18 mouse cellular contexts compared by ENCODE assay signal in genomic region chr5:15681301-15682035, GRCm38 (mm10). TPM values are rescaled to one million over a fixed set of nuclear protein-coding genes. Genes with fewer than 3 reads are reported as not detected.
DNase-seq lines count a peak whose midpoint lies in the region; ATAC-seq and TF ChIP-seq lines count a peak whose summit lies in the region.
"Not testable (repeated sequence)": the region's sequence is repeated elsewhere in the genome, so short reads cannot be mapped to it uniquely, and the experiment has no call there.
"Had no signal": no experiment of that assay in that cellular context is flagged by ENCODE, and none has a peak within 500 bp of the region (broad histone marks: within the 10 kb centered on the region; RNA-seq: fewer than 3 reads in every experiment).

No protein-coding gene starts in this region.

- not testable (repeated sequence) for H3K9me3 ChIP-seq in forebrain, embryonic 11.5 days (ENCODE audit: control insufficient read depth, low read length); midbrain, postnatal 0 days (ENCODE audit: low read length); stomach, postnatal 0 days (ENCODE audit: control insufficient read depth, low read length)
- peaks cover 23% of the 10 kb centered on the region for H3K9me3 ChIP-seq in heart, embryonic 13.5 days
- H3K9me3 ChIP-seq in hindbrain, postnatal 0 days (ENCODE audit: low read length), result peaks cover 11% of the 10 kb centered on the region
- peaks cover 16% of the 10 kb centered on the region; the same call in 1 of the 2 replicates for H3K9me3 ChIP-seq in lung, embryonic 14.5 days (ENCODE audit: low read depth, low read length)

- not testable (repeated sequence) for TF ChIP-seq CTCF in hindbrain, postnatal 0 days (IDR thresholded peaks at IDR 0.05; ENCODE audit: low read depth); lung, embryonic 14.5 days (IDR thresholded peaks at IDR 0.05; ENCODE audit: low read depth); midbrain, postnatal 0 days (IDR thresholded peaks at IDR 0.05); stomach, postnatal 0 days (IDR thresholded peaks at IDR 0.05; ENCODE audit: low read depth)

- not testable (repeated sequence) for DNase-seq in forebrain, embryonic 11.5 days (ENCODE audit: low spot score); hindbrain, postnatal 0 days (ENCODE audit: low spot score); lung, embryonic 14.5 days; midbrain, postnatal 0 days (ENCODE audit: low spot score); stomach, postnatal 0 days (ENCODE audit: low spot score)
- DNase-seq in kidney, adult 9 months, result peak; percentile 73
- DNase-seq in kidney, postnatal 4 days, result peak; percentile 10 to 19

- H3K4me1 ChIP-seq in forebrain, embryonic 11.5 days (replicated peaks; ENCODE audit: control insufficient read depth, insufficient read depth, low read length); heart, embryonic 13.5 days; hindbrain, postnatal 0 days (ENCODE audit: insufficient read depth, low read length); lung, embryonic 14.5 days (ENCODE audit: insufficient read depth); midbrain, postnatal 0 days (ENCODE audit: insufficient read depth, low read length); stomach, postnatal 0 days (replicated peaks; ENCODE audit: control insufficient read depth, insufficient read depth): not testable (repeated sequence)

- H3K27me3 ChIP-seq in forebrain, embryonic 11.5 days (ENCODE audit: control insufficient read depth, insufficient read depth, low read length); heart, embryonic 13.5 days (replicated peaks); hindbrain, postnatal 0 days (ENCODE audit: insufficient read depth, low read length); lung, embryonic 14.5 days (ENCODE audit: insufficient read depth, low read length); midbrain, postnatal 0 days (ENCODE audit: insufficient read depth, low read length); stomach, postnatal 0 days (ENCODE audit: control insufficient read depth, insufficient read depth, low read length): not testable (repeated sequence)

- not testable (repeated sequence) for H3K27ac ChIP-seq in forebrain, embryonic 11.5 days (ENCODE audit: low read depth, low read length); heart, embryonic 13.5 days (replicated peaks); hindbrain, postnatal 0 days; lung, embryonic 14.5 days (ENCODE audit: low read depth); midbrain, postnatal 0 days (ENCODE audit: low read depth, low read length); stomach, postnatal 0 days (replicated peaks)

- H3K4me2 ChIP-seq in forebrain, embryonic 11.5 days (ENCODE audit: low read depth, low read length, severe bottlenecking); heart, embryonic 13.5 days; hindbrain, postnatal 0 days (ENCODE audit: low read depth, low read length); lung, embryonic 14.5 days; midbrain, postnatal 0 days (ENCODE audit: low read depth, low read length, poor library complexity, severe bottlenecking); stomach, postnatal 0 days (replicated peaks; ENCODE audit: low read depth): not testable (repeated sequence)

- ATAC-seq in forebrain, embryonic 11.5 days (replicated peaks; ENCODE audit: low FRiP score), result peak; percentile 71
- peak; percentile 55 for ATAC-seq in heart, embryonic 13.5 days (ENCODE audit: extremely low read depth, insufficient number of reproducible peaks, low FRiP score, low TSS enrichment)
- ATAC-seq in hindbrain, postnatal 0 days, result peak; percentile 66
- ATAC-seq in lung, embryonic 14.5 days (ENCODE audit: insufficient read depth), result peak; percentile 14; the same call in 1 of the 2 replicates
- ATAC-seq in midbrain, postnatal 0 days (ENCODE audit: low FRiP score), result peak; percentile 76
- peak; percentile 77; the same call in 1 of the 2 replicates for ATAC-seq in stomach, postnatal 0 days (ENCODE audit: low FRiP score, low TSS enrichment)

- not testable (repeated sequence) for TF ChIP-seq EP300 in stomach, postnatal 0 days (optimal IDR thresholded peaks at IDR 0.05)

- H3K9ac ChIP-seq in forebrain, embryonic 11.5 days (ENCODE audit: low read length); heart, embryonic 13.5 days; hindbrain, postnatal 0 days (replicated peaks; ENCODE audit: low read length); lung, embryonic 14.5 days; midbrain, postnatal 0 days (replicated peaks; ENCODE audit: low read length, poor library complexity, severe bottlenecking); stomach, postnatal 0 days (ENCODE audit: low read length): not testable (repeated sequence)

- H3K4me3 ChIP-seq in forebrain, embryonic 11.5 days (ENCODE audit: low read depth, low read length); heart, embryonic 13.5 days; hindbrain, postnatal 0 days (ENCODE audit: low read length); lung, embryonic 14.5 days (ENCODE audit: low read depth, low read length); midbrain, postnatal 0 days (ENCODE audit: low read depth, low read length); stomach, postnatal 0 days (ENCODE audit: low read depth, low read length): not testable (repeated sequence)

- 80% methylated on average over 7 of the region's 10 CpGs for WGBS in forebrain, embryonic 11.5 days
- 69% methylated on average over 8 of the region's 10 CpGs for WGBS in heart, embryonic 13.5 days
- WGBS in hindbrain, postnatal 0 days, result 79% methylated on average over 7 of the region's 10 CpGs
- 78% methylated on average over 7 of the region's 10 CpGs for WGBS in lung, embryonic 14.5 days
- WGBS in midbrain, postnatal 0 days, result 82% methylated on average over 7 of the region's 10 CpGs
- WGBS in stomach, postnatal 0 days, result 80% methylated on average over 7 of the region's 10 CpGs

- not testable (repeated sequence) for H3K36me3 ChIP-seq in forebrain, embryonic 11.5 days (ENCODE audit: control insufficient read depth, insufficient read depth, low read length); heart, embryonic 13.5 days; hindbrain, postnatal 0 days (ENCODE audit: insufficient read depth, low read length); lung, embryonic 14.5 days (ENCODE audit: insufficient read depth); midbrain, postnatal 0 days (ENCODE audit: insufficient read depth, low read length); stomach, postnatal 0 days (ENCODE audit: control insufficient read depth, insufficient read depth, low read length)

RNA-seq across cellular contexts. Expression of gene 4930572O03Rik, which starts 24.6 kb away (rescaled TPM):
- not detected in 2 replicates for polyA plus RNA-seq in forebrain, embryonic 11.5 days (2014; fragmentation: Nextera tagmentation; extraction: Ambion mirVana)
- not detected in 2 replicates for polyA plus RNA-seq in heart, embryonic 13.5 days (2015; fragmentation: Nextera tagmentation; extraction: Ambion mirVana)
- not detected in 2 replicates for total RNA-seq in hindbrain, postnatal 0 days (2014; rRNA removed)
- not detected in 2 replicates for polyA plus RNA-seq in hindbrain, postnatal 0 days (2015; fragmentation: Nextera tagmentation; extraction: Ambion mirVana)
- not detected in 2 replicates for polyA plus RNA-seq in lung, embryonic 14.5 days (2014; fragmentation: Nextera tagmentation; extraction: Ambion mirVana)
- not detected in 2 replicates for total RNA-seq in midbrain, postnatal 0 days (2014; rRNA removed)
- not detected in 2 replicates for polyA plus RNA-seq in midbrain, postnatal 0 days (2015; fragmentation: Nextera tagmentation; extraction: Ambion mirVana)
- polyA plus RNA-seq in stomach, postnatal 0 days (2015; fragmentation: Nextera tagmentation; extraction: Ambion mirVana), result not detected in 2 replicates
- total RNA-seq: adrenal gland, adult 2 months; G1E; gastrocnemius, adult 2 months; heart, adult 18-20 months; heart, postnatal 36 days; layer of hippocampus, postnatal 36 days; left cerebral cortex, postnatal 36 days; megakaryocyte progenitor cell, adult 5-6 weeks had no signal
- polyA plus RNA-seq: adrenal gland, adult 2 months; embryonic facial prominence, embryonic 10.5 days; forebrain, embryonic 16.5 days; G1E had no signal

RNA-seq across cellular contexts. Expression of gene Speer4c, which starts 32.6 kb away (rescaled TPM):
- not detected in 2 replicates for polyA plus RNA-seq in forebrain, embryonic 11.5 days (2014; fragmentation: Nextera tagmentation; extraction: Ambion mirVana)
- not detected in 2 replicates for polyA plus RNA-seq in heart, embryonic 13.5 days (2015; fragmentation: Nextera tagmentation; extraction: Ambion mirVana)
- not detected in 2 replicates for total RNA-seq in hindbrain, postnatal 0 days (2014; rRNA removed)
- polyA plus RNA-seq in hindbrain, postnatal 0 days (2015; fragmentation: Nextera tagmentation; extraction: Ambion mirVana), result not detected in 2 replicates
- not detected in 2 replicates for polyA plus RNA-seq in lung, embryonic 14.5 days (2014; fragmentation: Nextera tagmentation; extraction: Ambion mirVana)
- total RNA-seq in midbrain, postnatal 0 days (2014; rRNA removed), result not detected in 2 replicates
- 0.20 TPM in 1 of 2 replicates, not detected in the other for polyA plus RNA-seq in midbrain, postnatal 0 days (2015; fragmentation: Nextera tagmentation; extraction: Ambion mirVana)
- 0.23 TPM in 1 of 2 replicates, not detected in the other for polyA plus RNA-seq in stomach, postnatal 0 days (2015; fragmentation: Nextera tagmentation; extraction: Ambion mirVana)
- total RNA-seq: adrenal gland, adult 2 months; gastrocnemius, adult 2 months; heart, adult 18-20 months; heart, postnatal 36 days; layer of hippocampus, postnatal 36 days; left cerebral cortex, postnatal 36 days; megakaryocyte progenitor cell, adult 5-6 weeks had no signal
- polyA plus RNA-seq: adrenal gland, adult 2 months; embryonic facial prominence, embryonic 10.5 days; forebrain, embryonic 16.5 days; G1E had no signal

Comparison
In these comparisons a context has a peak if more than half of its experiments do, and no peak if none do; other contexts are left out.
1. ATAC-seq: peak in every context shown above with its lines; median percentile 77 in stomach, postnatal 0 days; 76 in midbrain, postnatal 0 days; 71 in forebrain, embryonic 11.5 days; 66 in hindbrain, postnatal 0 days; 55 in heart, embryonic 13.5 days; 14 in lung, embryonic 14.5 days.